Mouse (Mus musculus) T-helper 1 cell (primary cell): ENCODE data around the gene AC153137.1.
"Not testable (repeated sequence)": the region's sequence is repeated elsewhere in the genome, so short reads cannot be mapped to it uniquely, and the experiment has no call there.

Experiments used
- in situ Hi-C: fragments of 300-600 bp; cut with MboI, MseI; formaldehyde crosslinking; loops from one replicate; pipeline ENCODE4 v1.15.1; 2025; ENCODE audit warnings: high pct_unique_total_duplicates

Gene AC153137.1

GRCm38 (mm10) chr1:30977868-30978267 lies at the start of gene AC153137.1:
AC153137.1 (minus strand) TSS chr1:30977968.
- in situ Hi-C loops = not testable (repeated sequence)

GRCm38 (mm10) chr1:31023173-31023572 lies 45.4 kb upstream of the AC153137.1 start:
- in situ Hi-C loops = loop anchor here (10.0 kb wide), 1 partner anchor 1578 kb away; no protein-coding TSS in a partner anchor

GRCm38 (mm10) chr1:31019283-31019682 lies 41.5 kb upstream of the AC153137.1 start:
- in situ Hi-C loops = no loop called here

GRCm38 (mm10) chr1:31017377-31017776 lies 39.6 kb upstream of the AC153137.1 start:
- in situ Hi-C loops = no loop called here

GRCm38 (mm10) chr1:31016068-31016467 lies 38.3 kb upstream of the AC153137.1 start:
- in situ Hi-C loops = no loop called here

- in situ Hi-C loops = no loop called here
Observed at GRCm38 (mm10) chr1:31015261-31015660, 37.5 kb upstream of the AC153137.1 start.

- in situ Hi-C loops = not testable (repeated sequence)
Observed at GRCm38 (mm10) chr1:30977239-30977638, 529 bp downstream of the AC153137.1 start.

- in situ Hi-C loops = loop anchor here (10.0 kb wide), 1 partner anchor 157 kb away; no protein-coding TSS in a partner anchor
Observed at GRCm38 (mm10) chr1:30951795-30952194, 26.0 kb downstream of the AC153137.1 start.

- in situ Hi-C loops = loop anchor here (10.0 kb wide), 1 partner anchor 156 kb away; no protein-coding TSS in a partner anchor
Observed at GRCm38 (mm10) chr1:30950456-30950835, 27.3 kb downstream of the AC153137.1 start.

- in situ Hi-C loops = loop anchor here (10.0 kb wide), 1 partner anchor 155 kb away; no protein-coding TSS in a partner anchor
Observed at GRCm38 (mm10) chr1:30949710-30950455, 27.9 kb downstream of the AC153137.1 start.

GRCm38 (mm10) chr1:30948950-30949639 lies 28.7 kb downstream of the AC153137.1 start:
- in situ Hi-C loops = no loop called here

GRCm38 (mm10) chr1:30948361-30948949 lies 29.3 kb downstream of the AC153137.1 start:
- in situ Hi-C loops = no loop called here

GRCm38 (mm10) chr1:30945136-30945535 lies 32.6 kb downstream of the AC153137.1 start:
- in situ Hi-C loops = no loop called here

- in situ Hi-C loops = no loop called here
Observed at GRCm38 (mm10) chr1:30940571-30940970, 37.2 kb downstream of the AC153137.1 start.

- in situ Hi-C loops = loop anchor here (5.0 to 10.0 kb wide), 2 partner anchors 56 to 134 kb away; no protein-coding TSS in a partner anchor
Observed at GRCm38 (mm10) chr1:30938392-30938791, 39.4 kb downstream of the AC153137.1 start.

- in situ Hi-C loops = loop anchor here (5.0 to 10.0 kb wide), 2 partner anchors 55 to 133 kb away; no protein-coding TSS in a partner anchor
Observed at GRCm38 (mm10) chr1:30937396-30937965, 40.3 kb downstream of the AC153137.1 start.

- in situ Hi-C loops = loop anchor here (5.0 to 10.0 kb wide), 2 partner anchors 54 to 132 kb away; no protein-coding TSS in a partner anchor
Observed at GRCm38 (mm10) chr1:30936488-30936887, 41.3 kb downstream of the AC153137.1 start.

- in situ Hi-C loops = loop anchor here (5.0 to 10.0 kb wide), 2 partner anchors 126 to 221 kb away; no protein-coding TSS in a partner anchor
Observed at GRCm38 (mm10) chr1:30930823-30931222, 46.9 kb downstream of the AC153137.1 start.

- in situ Hi-C loops = loop anchor here (5.0 to 10.0 kb wide), 2 partner anchors 125 to 222 kb away; no protein-coding TSS in a partner anchor
Observed at GRCm38 (mm10) chr1:30930194-30930593, 47.6 kb downstream of the AC153137.1 start.
